Mouse (Mus musculus): ENCODE measurements around the gene Tmem50b. TPM values are rescaled to one million over a fixed set of nuclear protein-coding genes. Genes with fewer than 3 reads are reported as not detected.

Gene Tmem50b
- polyA plus RNA-seq, 1 experiment from 2014 or later: 34.3 TPM

DNA sequence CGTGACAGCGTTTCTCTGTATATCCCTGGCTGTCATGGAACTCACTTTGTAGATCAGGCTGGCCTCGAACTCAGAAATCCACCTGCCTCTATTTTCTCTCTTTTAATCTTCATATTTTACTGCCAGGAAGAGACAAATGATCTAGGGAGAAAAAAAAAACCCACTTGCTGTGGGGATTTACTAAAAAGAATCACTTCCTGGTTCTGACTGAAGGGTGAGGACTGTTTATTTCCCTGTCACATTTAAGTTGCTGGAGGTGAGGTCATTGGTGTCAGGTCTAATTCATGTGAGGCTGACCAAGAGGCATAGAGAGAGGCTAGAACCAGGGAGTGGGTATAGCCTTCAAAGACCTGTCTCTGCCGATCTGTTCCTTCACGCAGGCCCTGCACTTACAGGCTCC lies 48.0 kb downstream of the Tmem50b start:
- Histone ChIP-seq H3K9me3 (ENCODE audit: control insufficient read depth, low read length) (no peaks in the 10 kb centered on the region), H3K9ac (ENCODE audit: low read depth, low read length) (0 out of 2 replicates have a peak overlapping the region, but pooled peaks have one; percentile 56), H3K27me3 (replicated peaks; ENCODE audit: control insufficient read depth, insufficient read depth, low read length) (no peaks in the 10 kb centered on the region), H3K36me3 (ENCODE audit: control insufficient read depth, insufficient read depth, low read length) (no peaks in the 10 kb centered on the region), H3K4me3 (ENCODE audit: low read length) (0 out of 2 replicates have a peak overlapping the region, but pooled peaks have one; percentile 2), H3K4me1 (ENCODE audit: control insufficient read depth, insufficient read depth, low read length) (peaks cover 47% of the 10 kb centered on the region), H3K4me2 (ENCODE audit: low read depth, low read length) (peak overlapping the region; percentile 53; the same call in 1 of the 2 replicates), H3K27ac (ENCODE audit: low read length) (peak overlapping the region; percentile 87)
- ATAC-seq: no peak
- WGBS: 69% methylated on average over 5 of the region's 5 CpGs

DNA sequence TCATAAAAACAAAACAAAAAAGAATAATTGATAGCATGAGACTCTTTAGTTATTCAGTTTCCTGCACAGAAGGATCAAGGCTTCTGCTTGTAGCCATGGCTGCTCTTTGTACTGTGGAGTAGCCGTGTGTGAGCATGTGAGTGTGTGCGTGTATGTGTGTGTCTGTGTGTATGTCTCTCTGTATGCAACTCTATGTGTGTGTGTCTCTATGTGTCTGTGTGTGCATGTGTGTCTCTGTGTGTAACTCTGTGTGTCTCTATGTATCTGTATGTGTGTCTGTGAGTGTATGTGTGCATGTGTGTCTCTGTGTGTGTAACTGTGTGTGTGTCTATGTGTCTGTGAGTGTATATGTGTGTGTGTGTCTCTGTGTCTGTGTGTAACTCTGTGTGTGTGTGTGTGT lies 48.6 kb downstream of the Tmem50b start:
- Histone ChIP-seq H3K9ac (ENCODE audit: low read depth, low read length) (peak overlapping the region; percentile 56), H3K36me3 (ENCODE audit: control insufficient read depth, insufficient read depth, low read length) (no peaks in the 10 kb centered on the region), H3K4me3 (ENCODE audit: low read length) (peak overlapping the region; percentile 41), H3K27me3 (replicated peaks; ENCODE audit: control insufficient read depth, insufficient read depth, low read length) (no peaks in the 10 kb centered on the region), H3K4me2 (ENCODE audit: low read depth, low read length) (peak overlapping the region; percentile 53), H3K27ac (ENCODE audit: low read length) (peak overlapping the region; percentile 87), H3K9me3 (ENCODE audit: control insufficient read depth, low read length) (no peaks in the 10 kb centered on the region), H3K4me1 (ENCODE audit: control insufficient read depth, insufficient read depth, low read length) (peaks cover 41% of the 10 kb centered on the region)
- 62% methylated on average over 2 of the region's 2 CpGs for WGBS
- no peak for ATAC-seq

DNA sequence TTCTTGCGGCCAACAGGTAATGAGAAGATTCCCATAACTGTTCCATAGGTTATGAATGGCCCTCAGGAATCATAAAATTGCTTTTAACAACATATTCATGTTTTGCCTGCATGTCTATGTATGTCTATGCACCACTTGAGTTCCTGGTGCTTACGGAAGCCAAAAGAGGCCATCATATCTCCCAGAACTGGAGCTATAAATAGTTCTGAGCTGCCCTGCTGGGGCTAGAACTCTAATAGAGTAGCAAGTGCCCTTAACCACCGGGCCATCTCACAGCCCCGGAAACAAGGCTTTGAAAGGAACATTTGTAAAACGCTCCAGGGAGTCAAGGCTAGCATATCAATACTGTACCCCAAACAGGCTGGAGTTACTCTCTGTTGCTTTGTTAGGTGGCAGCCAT lies 49.0 kb downstream of the Tmem50b start:
- Histone ChIP-seq H3K27me3 (replicated peaks; ENCODE audit: control insufficient read depth, insufficient read depth, low read length) (no peaks in the 10 kb centered on the region), H3K36me3 (ENCODE audit: control insufficient read depth, insufficient read depth, low read length) (no peaks in the 10 kb centered on the region), H3K4me3 (ENCODE audit: low read length) (peak overlapping the region; percentile 41), H3K9ac (ENCODE audit: low read depth, low read length) (peak overlapping the region; percentile 56), H3K9me3 (ENCODE audit: control insufficient read depth, low read length) (no peaks in the 10 kb centered on the region), H3K27ac (ENCODE audit: low read length) (peak overlapping the region; percentile 87), H3K4me1 (ENCODE audit: control insufficient read depth, insufficient read depth, low read length) (peaks cover 37% of the 10 kb centered on the region), H3K4me2 (ENCODE audit: low read depth, low read length) (peak overlapping the region; percentile 53)
- no peak for ATAC-seq
- WGBS: 24% methylated on average over 5 of the region's 5 CpGs

DNA sequence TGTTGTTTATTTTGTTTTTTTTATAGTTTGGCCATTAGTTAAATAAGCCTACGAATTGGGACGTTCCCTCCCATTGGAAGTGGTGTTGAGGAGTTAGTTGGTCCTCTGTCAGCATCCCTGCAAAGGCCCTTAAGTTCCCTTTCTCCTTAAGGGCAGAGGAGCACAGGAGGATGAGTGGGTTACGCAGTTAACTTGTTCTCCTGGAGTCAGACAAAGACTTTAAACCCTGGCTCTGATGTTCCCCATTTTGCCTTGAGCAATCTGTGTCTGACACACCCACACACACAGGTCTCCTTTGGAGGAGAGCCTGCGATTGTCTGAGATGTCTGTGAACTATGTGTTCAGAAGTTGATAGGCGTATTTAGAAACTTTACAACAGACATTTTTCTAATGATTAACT lies 49.6 kb downstream of the Tmem50b start:
- peaks cover 31% of the 10 kb centered on the region for H3K4me1 ChIP-seq (ENCODE audit: control insufficient read depth, insufficient read depth, low read length)
- no peaks in the 10 kb centered on the region for H3K36me3 ChIP-seq (ENCODE audit: control insufficient read depth, insufficient read depth, low read length)
- peak overlapping the region; percentile 99 for H3K9ac ChIP-seq (ENCODE audit: low read depth, low read length)
- peak overlapping the region; percentile 92 for H3K4me3 ChIP-seq (ENCODE audit: low read length)
- H3K4me2 ChIP-seq (ENCODE audit: low read depth, low read length): peak overlapping the region; percentile 75
- H3K9me3 ChIP-seq (ENCODE audit: control insufficient read depth, low read length): no peaks in the 10 kb centered on the region
- 43% methylated on average over 5 of the region's 5 CpGs for WGBS
- H3K27me3 ChIP-seq (replicated peaks; ENCODE audit: control insufficient read depth, insufficient read depth, low read length): no peaks in the 10 kb centered on the region
- ATAC-seq: peak; percentile 57
- peak overlapping the region; percentile 90 for H3K27ac ChIP-seq (ENCODE audit: low read length)

DNA sequence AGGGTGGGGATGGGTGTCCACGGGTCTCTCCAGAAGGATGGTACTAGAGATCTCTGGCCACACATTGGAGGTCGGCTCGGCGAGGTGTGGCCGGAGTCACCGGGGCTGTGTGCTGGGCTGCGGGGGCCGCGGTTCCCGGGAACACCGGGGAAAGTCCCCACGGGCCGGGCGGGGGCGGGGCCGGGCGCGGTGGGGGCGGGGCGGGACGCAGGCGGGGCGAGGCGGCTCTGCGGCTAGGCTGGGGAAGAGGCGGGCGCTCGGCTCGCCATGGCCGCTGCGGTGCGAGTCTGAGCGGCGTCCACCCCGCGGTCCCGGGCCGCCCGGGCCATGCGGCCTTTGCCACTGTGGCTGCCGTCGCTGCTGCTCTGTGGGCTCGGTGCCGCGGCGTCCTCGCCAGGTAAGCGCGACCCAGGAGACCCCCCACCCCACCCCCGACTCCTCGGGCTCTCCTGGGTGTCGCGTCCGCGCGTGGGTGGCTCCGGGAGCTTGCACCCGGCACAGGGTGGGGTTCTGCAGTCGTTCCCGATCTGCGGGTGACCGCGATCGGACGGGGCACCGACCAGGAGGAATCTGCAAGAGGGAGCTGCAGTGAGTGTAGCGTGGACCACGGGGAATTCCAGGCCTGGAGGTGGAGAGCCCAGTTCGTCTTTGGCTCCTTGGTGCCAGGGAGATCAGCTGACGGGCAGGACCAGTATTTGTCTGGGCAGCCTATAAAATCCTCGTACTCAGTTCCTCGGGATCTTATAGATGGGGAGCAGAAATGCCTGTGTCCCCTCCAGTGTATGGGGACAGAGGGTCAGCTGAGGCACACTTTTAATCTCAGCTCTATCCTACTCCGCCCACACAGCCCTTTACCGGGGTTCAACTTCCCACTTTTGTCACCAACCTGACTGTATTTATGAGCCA lies 50.5 kb downstream of the Tmem50b start, which contains the start of gene Ifngr2:
Ifngr2 (plus strand) TSS at position 237 of the 906 bp plus-strand sequence.
- H3K9ac ChIP-seq (ENCODE audit: low read depth, low read length): peak within 1 kb of the TSS; percentile 99
- ATAC-seq: peak; percentile 75
- H3K4me2 ChIP-seq (ENCODE audit: low read depth, low read length): peak within 1 kb of the TSS; percentile 75
- H3K27ac ChIP-seq (ENCODE audit: low read length): peak within 1 kb of the TSS; percentile 90
- H3K27me3 ChIP-seq (replicated peaks; ENCODE audit: control insufficient read depth, insufficient read depth, low read length): no peaks in the 10 kb centered on the region
- WGBS: 1% methylated on average over 43 of the region's 74 CpGs
- H3K9me3 ChIP-seq (ENCODE audit: control insufficient read depth, low read length): no peaks in the 10 kb centered on the region
- H3K36me3 ChIP-seq (ENCODE audit: control insufficient read depth, insufficient read depth, low read length): no peaks in the 10 kb centered on the region
- peaks cover 25% of the 10 kb centered on the region for H3K4me1 ChIP-seq (ENCODE audit: control insufficient read depth, insufficient read depth, low read length)
- peak within 1 kb of the TSS; percentile 92 for H3K4me3 ChIP-seq (ENCODE audit: low read length)

DNA sequence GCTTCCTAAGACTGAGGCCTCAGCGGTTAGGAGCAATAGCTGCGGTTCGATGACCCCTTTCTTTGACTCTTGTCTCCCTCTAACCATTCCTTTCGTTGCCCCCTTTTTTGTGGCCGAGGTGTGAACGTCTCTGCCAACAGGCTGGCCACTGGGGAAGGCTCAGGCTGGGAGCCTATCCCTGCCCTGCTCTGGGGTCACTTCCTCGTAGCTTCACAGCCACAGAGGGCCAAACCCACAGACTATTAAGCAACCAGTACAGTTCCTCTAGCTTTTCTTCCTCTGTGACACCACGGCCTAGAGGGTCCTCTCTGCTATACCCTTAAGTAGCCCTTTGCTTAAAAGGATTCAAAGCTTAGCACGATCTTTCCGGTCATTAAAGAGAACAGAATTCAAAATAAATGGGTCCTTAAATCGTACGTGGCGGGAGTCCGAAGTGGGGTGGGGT lies 51.2 kb downstream of the Tmem50b start:
- ATAC-seq: peak; percentile 39
- H3K4me2 ChIP-seq (ENCODE audit: low read depth, low read length): peak overlapping the region; percentile 75
- no peaks in the 10 kb centered on the region for H3K9me3 ChIP-seq (ENCODE audit: control insufficient read depth, low read length)
- WGBS: 15% methylated on average over 14 of the region's 14 CpGs
- peak overlapping the region; percentile 99 for H3K9ac ChIP-seq (ENCODE audit: low read depth, low read length)
- H3K4me3 ChIP-seq (ENCODE audit: low read length): peak overlapping the region; percentile 92
- H3K36me3 ChIP-seq (ENCODE audit: control insufficient read depth, insufficient read depth, low read length): no peaks in the 10 kb centered on the region
- H3K4me1 ChIP-seq (ENCODE audit: control insufficient read depth, insufficient read depth, low read length): peaks cover 24% of the 10 kb centered on the region
- H3K27ac ChIP-seq (ENCODE audit: low read length): peak overlapping the region; percentile 90
- no peaks in the 10 kb centered on the region for H3K27me3 ChIP-seq (replicated peaks; ENCODE audit: control insufficient read depth, insufficient read depth, low read length)

DNA sequence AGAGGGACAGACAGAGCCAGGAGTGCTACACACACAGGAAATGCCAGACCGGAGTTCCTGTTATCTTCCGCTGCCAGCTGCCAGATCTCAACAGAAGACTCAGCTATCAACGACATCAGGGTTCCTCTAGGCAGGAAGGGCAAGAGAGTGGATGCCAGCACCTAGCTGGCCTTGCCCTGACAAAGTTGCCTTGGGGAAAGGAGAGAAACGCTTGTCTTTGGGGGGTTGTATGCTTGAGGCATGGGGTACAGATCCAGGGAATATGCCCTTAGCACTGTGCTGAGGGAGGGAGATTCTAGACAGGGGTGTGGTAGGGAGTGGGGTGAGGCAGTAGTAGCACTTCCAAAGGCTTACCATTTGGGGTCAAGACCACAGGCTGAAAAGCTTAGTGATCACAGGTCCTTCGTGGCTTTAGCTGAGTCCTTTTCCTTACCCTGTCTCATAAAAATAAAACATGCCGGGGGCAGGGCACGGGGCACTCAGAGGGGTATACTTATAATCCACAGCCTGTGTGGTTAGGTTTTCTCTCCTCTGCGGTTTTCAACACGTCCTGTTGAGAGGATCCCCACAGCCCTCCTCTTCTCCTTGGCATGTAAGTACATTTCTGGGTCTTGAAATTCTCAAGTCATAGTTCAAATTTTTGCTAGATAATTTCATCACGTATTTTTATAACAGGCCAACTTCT lies 51.9 kb downstream of the Tmem50b start:
- 60% methylated on average over 10 of the region's 10 CpGs for WGBS
- H3K4me2 ChIP-seq (ENCODE audit: low read depth, low read length): peak overlapping the region; percentile 75; the same call in 1 of the 2 replicates
- H3K27me3 ChIP-seq (replicated peaks; ENCODE audit: control insufficient read depth, insufficient read depth, low read length): no peaks in the 10 kb centered on the region
- no peaks in the 10 kb centered on the region for H3K9me3 ChIP-seq (ENCODE audit: control insufficient read depth, low read length)
- peaks cover 23% of the 10 kb centered on the region for H3K4me1 ChIP-seq (ENCODE audit: control insufficient read depth, insufficient read depth, low read length)
- no peak overlapping the region for H3K4me3 ChIP-seq (ENCODE audit: low read length)
- peak overlapping the region; percentile 90 for H3K27ac ChIP-seq (ENCODE audit: low read length)
- no peak overlapping the region for H3K9ac ChIP-seq (ENCODE audit: low read depth, low read length)
- no peaks in the 10 kb centered on the region for H3K36me3 ChIP-seq (ENCODE audit: control insufficient read depth, insufficient read depth, low read length)
- no peak for ATAC-seq

DNA sequence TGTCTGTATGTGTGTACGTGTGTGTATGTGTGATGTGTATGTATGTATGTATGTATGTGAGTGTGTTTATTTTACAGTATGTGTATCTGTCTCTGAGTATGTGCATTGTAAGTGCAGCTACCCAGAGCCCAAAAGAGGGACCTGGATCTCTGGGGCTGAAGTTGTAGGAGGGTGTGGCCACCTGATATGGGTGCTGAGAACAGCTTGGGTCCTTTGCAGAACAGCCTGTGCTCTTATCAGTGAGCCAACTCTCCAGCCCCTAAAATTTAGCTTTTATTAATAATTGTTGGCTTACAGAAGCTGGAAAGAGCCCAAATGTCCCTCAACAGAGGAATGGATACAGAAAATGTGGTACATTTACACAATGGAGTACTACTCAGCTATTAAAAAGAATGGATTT lies 54.0 kb downstream of the Tmem50b start:
- Histone ChIP-seq H3K4me2 (ENCODE audit: low read depth, low read length) (no peak overlapping the region), H3K36me3 (ENCODE audit: control insufficient read depth, insufficient read depth, low read length) (no peaks in the 10 kb centered on the region), H3K9me3 (ENCODE audit: control insufficient read depth, low read length) (no peaks in the 10 kb centered on the region), H3K9ac (ENCODE audit: low read depth, low read length) (no peak overlapping the region), H3K27me3 (replicated peaks; ENCODE audit: control insufficient read depth, insufficient read depth, low read length) (no peaks in the 10 kb centered on the region), H3K4me1 (ENCODE audit: control insufficient read depth, insufficient read depth, low read length) (peaks cover 23% of the 10 kb centered on the region), H3K4me3 (ENCODE audit: low read length) (no peak overlapping the region), H3K27ac (ENCODE audit: low read length) (no peak overlapping the region)
- WGBS: 92% methylated on average over 1 of the region's 1 CpGs
- ATAC-seq: no peak

DNA sequence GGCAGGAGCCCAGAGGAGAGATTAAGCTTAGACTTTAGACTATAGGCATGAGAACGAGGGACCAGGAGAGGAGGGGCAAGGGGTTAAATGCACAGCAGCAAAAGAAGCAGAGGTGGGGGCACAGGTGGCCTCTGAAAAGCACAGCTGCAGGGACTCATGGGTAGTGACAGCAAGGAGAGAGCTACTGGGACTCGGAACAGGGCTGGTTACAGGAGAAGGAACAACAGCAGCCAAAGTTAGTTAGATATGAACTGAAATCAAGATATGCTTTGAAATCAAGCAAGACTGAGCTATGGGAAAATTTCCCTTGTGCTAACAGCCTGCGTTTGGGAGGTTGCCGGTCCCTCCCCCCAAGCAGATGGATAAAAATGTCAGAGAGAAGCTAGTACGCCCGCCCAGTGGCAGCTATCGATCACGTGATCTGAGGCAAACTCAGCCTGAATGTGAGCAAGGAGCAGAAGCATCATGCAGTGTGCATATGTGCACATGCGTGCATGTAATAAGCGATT lies 56.0 kb downstream of the Tmem50b start:
- peak; percentile 59 for ATAC-seq

More for the DNA sequence above, 56.0 kb downstream of the Tmem50b start:
- WGBS: 29% methylated on average over 10 of the region's 10 CpGs
- no peaks in the 10 kb centered on the region for H3K36me3 ChIP-seq (ENCODE audit: control insufficient read depth, insufficient read depth, low read length)
- peaks cover 19% of the 10 kb centered on the region for H3K4me1 ChIP-seq (ENCODE audit: control insufficient read depth, insufficient read depth, low read length)
- 0 out of 2 replicates have a peak overlapping the region, but pooled peaks have one; percentile 15 for H3K9ac ChIP-seq (ENCODE audit: low read depth, low read length)
- peak overlapping the region; percentile 30 for H3K4me2 ChIP-seq (ENCODE audit: low read depth, low read length)
- H3K27ac ChIP-seq (ENCODE audit: low read length): no peak overlapping the region; the same call in 1 of the 2 replicates
- no peaks in the 10 kb centered on the region for H3K27me3 ChIP-seq (replicated peaks; ENCODE audit: control insufficient read depth, insufficient read depth, low read length)
- H3K4me3 ChIP-seq (ENCODE audit: low read length): no peak overlapping the region
- H3K9me3 ChIP-seq (ENCODE audit: control insufficient read depth, low read length): no peaks in the 10 kb centered on the region
